Mouse (Mus musculus) gastrocnemius, postnatal 10 days (tissue): ENCODE measurements at regions not wholly inside any gene's neighbourhood (a gene's known extent, or its start where the extent isn't known, plus 50 kb on each side); places are given as distances from the start of the nearest gene placed in this dataset.

Experiments
- DNase-seq: peaks from one replicate; pipeline ENCODE4 v3.0.0; 2021; ENCODE audit warnings: mixed read lengths

DNA sequence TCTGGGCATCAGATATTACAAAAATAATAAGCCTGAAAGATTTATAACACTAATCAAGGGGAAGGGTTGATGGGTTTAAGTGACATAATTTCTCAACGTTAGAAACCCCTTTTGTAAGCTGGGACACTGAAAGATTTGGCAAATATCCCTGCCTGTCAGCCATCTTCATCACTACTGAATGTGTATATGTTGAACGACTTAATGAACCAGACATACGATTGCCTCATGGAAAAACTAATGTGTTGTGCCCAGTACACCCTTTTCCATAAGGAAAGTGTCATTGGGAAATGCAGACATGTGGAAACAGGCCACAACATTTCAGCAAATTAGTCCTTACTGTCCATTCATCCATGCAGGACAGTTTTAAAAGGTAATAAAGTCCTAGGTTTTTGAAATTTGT lies 240.7 kb upstream of the Prep start:
- no peak for DNase-seq

DNA sequence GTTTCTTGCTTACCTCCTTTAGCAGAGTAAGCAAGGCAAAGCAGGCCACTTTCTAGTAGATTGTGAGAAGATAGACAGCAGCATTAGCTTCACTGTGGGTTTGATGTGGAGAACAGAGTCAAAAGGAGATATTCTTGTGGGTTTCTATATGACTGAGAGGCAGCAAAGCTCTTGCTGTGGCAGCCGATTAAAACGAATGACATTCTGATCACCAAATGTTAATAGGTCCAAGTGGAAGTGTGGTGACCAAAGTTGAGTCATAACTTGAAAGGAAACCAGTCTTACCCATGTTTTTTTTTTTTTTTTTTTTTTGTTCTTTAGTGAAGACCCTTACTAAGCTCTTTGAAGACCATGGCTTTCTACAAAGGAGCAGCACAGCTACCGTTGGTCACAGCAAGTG lies 245.3 kb upstream of the Prep start:
- no peak for DNase-seq

DNA sequence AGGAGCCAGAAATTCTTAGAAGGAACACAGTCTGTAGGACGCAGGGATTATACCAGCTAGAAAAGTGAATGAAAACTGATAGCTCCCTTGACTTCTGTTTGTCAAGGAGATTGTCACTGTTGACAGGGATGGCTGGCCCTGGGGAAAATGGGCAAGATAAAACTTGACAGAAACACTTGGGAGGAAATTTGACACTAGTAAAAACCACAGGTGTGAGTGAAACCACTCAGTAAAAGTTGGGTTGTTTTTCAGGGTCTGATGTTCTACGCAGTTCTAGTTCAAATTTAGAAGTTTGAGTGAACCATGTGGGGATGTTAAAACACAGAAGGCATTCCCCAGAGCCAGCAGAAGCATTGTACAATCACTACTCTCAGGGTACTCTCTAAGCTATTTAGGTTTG lies 246.6 kb upstream of the Prep start:
- DNase-seq: no peak

DNA sequence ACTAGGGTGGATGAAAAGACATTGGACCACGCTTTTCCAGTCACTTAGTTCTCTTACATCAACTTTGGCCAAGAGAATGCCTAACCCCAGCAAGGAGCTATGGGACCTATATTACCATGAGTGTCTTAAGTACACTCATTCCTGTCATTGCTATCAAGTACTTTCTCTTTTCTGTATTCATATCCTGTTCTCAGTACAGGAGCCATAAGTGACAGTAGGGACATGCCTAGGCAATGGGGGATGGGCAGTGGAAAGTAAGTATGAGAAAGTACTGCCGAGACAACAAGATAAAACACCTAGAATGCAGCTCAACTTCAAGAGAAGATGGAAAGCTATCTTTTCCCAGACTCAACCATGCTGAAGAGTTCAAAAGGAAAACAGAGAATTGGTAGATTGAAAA lies 247.6 kb upstream of the Prep start:
- DNase-seq: no peak

DNA sequence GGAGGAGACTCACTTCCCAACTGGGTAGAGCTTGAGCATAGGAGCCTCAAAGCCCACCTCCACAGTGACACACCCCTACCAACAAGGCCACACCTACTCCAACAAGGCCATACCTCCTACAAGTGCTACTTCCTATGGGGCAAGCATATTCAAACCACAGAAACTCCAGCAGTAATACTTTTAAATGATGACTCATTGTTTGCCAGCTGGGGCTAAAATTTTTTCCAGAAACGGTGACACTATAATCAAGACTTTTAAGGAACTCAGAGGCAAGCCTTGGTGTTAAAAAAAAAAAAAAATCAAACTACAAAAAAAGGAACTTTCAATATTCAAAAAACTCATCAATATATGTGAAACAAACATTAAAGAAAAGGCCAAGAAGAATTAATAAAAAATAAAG lies 248.4 kb upstream of the Prep start:
- no peak for DNase-seq

DNA sequence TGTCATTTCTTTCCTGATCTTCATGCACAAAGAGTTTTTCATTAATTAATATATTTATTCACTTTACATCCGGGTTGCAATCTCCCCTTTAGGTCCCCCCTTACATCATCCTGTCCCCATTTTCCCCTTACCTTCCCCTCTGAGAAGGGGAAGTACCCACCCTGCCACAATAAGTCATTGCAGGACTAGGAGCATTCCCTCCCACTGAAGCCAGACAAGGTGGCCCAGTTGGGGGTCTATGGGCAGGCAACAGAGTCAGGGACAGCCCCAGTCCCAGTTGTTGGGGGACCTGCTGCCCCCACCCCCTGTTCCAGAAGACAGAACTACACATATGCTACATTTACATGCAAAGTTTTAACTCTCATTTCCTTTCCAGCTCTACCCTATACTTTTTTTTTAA lies 267.9 kb upstream of the Prdm1 start:
- no peak for DNase-seq

DNA sequence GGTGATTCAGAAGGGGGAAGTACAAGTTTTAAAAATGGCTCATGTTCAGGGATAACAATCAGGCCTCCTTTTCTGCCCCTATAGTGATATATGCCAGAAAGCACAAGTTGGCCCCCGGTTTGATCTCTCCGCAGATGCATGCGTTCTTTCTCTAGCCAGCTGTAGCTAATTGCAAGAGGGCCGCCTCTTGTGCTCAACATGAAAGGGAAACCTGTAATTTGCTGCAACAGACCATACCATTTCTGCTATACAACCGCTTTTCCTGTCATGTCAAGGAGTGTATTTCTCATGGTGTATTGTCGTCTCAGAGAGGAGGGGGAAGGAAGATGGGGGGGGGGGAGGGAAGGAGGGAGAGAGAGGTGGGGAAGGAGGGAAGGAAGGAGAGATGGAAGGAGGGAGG lies 257.1 kb upstream of the Prdm1 start:
- DNase-seq: no peak

DNA sequence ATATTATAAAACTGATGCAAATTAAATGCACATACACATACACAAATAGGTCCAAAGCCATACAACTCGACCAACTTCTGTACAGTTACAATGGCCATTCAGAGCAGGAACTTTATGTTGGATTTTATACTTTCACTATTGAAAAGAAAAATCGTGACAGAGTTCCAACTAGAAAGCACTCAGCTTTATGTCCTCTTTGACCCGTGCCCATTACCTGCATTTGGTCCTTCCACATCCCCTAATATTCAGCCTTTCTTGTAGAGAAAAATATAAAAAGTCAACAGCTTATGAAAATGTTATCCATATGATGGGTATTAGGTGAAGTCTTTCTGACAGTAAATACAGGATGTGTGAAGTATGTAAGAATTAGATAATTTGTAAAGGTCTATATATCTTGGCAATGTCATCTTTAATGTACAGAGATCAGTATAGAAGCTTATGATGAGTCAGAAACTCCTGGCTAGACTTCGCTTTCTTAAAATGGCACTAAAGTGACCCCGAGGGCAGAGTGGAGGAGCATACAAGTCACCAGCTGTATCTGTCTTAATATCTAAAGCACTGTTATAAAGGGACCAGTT lies 252.2 kb upstream of the Prdm1 start:
- no peak for DNase-seq

DNA sequence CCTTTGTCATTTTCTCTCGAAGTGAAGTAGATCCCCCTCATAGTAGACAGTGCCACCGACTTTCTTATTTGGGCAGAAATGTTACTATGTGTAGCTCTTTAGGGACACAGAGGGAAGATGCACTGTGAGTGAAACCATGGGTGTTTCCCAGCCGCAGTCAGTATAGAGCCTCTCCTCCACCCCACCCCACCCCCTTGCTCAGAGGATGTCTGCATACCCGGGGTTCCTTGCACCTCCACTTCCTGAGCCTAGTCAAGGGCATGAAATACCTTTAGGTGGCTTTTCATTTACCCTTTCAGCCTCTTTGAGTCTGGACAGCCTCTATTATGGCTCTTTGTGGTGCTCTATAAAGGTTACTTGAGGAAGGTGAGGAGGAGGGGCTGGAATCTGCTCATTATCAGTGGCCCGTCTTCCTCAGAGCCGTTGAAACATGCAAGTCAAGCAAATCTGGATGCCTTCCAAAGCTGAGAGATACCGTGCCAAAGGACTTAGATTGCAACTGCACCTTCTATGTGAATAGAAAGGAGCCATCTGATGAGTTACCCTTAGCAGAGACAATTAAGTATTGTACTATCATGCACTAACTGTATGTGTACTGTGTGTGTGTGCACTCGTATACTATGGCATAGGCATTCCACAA lies 251.4 kb upstream of the Prdm1 start:
- no peak for DNase-seq

DNA sequence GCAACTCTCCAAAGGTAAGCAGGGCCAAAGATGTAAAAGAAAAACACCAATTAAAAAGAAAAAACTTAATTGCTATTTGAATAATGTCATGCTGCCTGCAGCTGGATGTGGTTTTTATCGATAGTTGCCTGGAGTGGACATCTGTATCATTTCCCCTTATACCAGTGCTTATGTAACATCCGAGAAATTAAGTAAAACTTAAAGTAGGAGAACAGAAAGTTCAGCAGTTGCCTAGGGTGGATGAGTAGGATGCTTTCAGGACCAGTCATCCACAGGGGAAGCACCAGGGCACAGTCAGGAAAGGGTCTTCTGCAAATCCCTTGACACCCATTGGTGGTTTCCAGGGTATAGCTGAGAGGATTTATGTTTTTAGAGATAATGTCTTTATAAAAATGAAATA lies 248.9 kb upstream of the Prdm1 start:
- no peak for DNase-seq

DNA sequence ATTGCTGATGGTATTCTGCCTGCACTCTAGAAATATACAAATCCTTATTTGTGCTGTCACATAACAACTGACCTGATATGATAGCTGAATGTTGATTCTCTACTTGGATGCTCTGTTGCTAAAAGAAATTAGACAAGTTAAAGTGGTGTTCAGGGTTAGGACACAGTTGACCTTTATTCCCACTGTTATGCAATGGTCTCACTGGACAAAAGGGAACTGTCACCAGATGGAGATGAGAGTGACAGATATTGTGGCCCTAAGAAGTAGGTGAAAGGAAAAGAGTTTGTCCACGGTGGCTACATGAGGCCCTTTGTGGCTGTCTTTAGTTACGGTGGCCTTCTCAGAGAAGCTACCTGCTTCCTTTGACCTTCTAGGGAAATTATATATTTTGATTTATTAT lies 247.9 kb upstream of the Prdm1 start:
- DNase-seq: no peak

DNA sequence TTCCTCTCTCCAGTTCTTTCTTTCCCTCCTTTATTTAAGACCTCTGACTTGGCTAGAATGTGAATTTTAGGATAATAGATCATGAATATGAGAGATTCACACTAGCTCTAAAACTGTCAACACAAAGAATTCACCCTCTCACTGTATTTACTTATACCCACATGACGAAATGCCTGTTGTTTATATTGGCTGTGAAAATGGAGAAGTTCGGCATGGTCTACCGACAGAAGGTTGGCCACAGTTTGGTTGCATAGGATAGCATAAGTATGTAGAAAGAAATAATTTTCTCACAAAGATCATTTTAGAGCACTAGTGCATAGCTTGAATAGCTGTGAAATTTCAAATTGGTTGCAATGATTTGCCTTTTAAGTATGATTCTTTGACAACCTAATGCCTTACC lies 237.2 kb upstream of the Prdm1 start:
- DNase-seq: no peak

DNA sequence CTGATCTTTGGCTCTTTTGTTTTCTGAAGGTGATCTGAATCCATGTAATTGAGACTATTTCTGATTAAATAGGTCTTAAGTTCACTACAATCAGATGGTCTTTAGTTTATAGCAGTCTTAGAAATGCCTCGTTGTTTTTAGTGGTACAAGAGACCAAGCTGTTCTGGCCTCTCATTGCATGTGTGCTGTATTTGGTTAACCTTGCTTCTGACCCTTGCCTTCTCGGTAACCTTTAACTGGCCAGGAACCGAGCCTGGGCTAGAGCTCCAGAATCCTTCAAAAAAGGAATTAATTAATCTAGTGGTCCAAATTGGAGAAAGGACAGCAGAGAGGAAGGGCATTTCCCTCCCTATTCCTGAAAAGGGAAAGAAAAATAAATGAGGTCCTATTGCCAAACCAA lies 234.8 kb upstream of the Prdm1 start:
- DNase-seq: no peak

DNA sequence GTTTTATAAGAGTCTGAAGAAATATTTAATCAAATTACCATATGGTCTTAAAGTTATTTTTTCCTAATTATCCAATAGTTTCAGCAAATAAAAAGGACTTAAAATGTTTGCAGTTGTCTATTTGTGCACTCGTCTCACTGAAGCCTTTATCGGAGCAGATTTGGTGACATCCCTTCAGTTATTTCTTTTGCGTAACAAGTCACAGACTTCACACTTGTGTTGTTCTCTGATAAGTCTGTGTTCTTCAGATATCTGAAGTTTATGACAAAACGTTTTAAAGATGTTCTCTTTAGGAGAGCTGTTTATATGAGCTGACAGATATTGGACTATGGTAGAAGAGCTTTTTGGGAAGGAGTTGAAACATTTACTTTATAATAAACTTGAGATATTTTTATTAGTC lies 233.8 kb upstream of the Prdm1 start:
- DNase-seq: no peak

DNA sequence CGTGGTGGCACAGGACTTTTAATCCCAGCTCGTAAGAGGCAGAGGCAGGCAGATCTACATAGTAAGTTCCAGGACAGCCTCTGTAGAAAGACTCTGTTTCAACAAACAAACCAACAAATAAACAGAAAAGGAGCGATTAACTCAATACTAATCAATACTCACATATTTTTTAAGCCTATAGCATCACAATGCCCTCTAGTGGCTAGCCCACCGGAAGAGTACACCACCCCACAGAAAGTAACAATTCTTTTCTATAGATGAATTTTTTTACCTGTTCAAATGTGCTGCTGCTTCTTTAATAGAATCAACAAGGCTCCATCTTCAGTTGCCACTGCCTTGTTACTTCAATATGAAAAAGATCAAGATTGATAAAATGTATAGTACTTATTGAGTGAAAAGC lies 233.0 kb upstream of the Prdm1 start:
- DNase-seq: no peak

DNA sequence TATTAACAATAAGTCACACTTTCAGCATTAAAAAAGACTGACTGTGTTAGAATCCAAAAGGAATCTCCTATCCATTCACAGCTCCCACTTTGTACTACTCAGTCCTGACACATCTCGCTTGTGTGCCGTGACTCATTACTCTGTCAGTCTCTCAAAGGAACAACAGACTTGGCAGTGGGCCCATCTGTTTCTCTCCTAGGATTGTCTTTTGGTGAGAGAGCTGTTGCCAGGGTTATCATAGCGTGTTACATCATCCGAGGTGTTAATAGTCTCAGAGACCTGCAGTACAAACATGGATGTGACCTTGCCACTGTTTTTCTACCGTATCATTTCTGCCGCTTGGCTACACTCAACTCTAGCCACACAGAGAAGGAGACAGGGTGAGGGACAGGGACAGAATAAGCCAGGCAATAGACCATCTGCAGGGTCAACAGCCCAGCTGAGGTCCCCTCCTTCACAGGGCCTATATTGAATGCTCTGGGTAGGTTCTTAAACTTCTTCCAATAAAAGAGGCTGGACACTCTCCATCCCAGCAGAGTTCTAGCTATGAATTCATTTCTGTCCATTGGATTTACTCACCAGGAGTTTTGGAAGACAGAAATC lies 227.2 kb upstream of the Prdm1 start:
- DNase-seq: no peak

DNA sequence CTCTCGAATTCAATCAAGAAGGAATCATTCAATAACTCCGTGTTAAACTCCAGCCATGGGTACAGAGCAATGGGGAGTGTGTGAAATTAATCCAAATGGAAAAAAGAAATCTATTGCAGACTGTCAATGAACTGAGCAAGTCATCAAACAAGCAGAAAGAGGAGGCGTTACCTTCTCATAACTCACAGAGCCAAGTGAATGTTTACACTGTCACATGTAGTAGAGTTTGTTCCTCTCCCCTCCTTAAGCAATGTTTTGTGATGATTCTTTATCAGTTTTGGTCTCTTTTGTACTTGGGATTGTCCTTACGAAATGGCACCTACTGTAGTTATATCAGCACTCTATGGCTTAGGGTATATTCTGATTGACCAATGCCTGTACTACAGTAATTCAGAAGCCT lies 226.6 kb upstream of the Prdm1 start:
- DNase-seq: no peak

DNA sequence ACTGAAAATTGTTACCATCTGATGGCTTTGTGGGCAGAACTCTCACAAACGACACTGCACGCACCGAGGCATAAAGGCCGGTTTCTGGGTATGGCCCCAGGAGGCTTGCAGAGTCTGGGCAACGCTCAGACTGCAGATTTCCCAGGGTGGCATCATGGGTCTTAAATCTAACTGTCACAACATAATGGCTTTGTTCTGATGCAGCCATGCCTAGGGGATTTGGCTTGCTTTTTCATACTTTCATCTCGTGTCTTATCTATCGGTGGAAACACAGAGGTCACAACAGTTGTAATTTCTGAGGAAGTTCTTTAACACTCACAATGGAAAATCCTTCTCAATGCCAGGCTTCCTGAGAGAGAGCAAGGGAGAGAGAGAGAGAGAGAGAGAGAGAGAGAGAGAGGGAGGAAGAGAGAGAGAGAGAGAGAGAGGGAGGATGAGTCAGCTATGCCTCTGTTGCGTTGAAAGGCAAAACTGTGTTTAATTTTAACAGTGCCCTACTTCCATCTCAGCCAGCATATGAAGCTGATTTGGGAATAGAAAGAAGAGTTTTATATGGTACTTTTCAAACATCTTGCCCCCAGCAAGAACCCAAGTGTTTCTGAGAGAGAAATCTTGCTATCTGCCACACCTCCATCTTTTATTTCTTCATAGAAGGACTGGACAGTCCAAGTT lies 224.6 kb upstream of the Prdm1 start:
- no peak for DNase-seq

DNA sequence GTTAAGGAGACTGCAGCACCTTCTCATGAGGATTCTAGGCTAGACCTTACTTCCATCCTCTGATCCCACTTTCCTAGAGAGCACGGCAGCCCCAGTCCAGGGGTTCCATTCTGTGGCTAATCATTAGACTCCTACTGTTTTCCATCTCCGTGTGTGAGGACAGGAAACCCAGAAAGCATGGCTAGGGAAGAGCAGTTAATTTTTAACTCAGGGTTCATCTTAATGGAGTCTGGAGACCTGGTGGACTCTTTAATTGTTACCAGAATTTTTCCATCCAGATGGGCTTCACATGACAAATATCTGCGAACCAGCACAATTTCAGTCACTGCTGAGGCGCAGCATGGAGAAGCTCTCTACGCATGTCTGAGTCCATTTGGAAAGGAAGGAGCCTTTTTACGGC lies 222.8 kb upstream of the Prdm1 start:
- DNase-seq: no peak

DNA sequence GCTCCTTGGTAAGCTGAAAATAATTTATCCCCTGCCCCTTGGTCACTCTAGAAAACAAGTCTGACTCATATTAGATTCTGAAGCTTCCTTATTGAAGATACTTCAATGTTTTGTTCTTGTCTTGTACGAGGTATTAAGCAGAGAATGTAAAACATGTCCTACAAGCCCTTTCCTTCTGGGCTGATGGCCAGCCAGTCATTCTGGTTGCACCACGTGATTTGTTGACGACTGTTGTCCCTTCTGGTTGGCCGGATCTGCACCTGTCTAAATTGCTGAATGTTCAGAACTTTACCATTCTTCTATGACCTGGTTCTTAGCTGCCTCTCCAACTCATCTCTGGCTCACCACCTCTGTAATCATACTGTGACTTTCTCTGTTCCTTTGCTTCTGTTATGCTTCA lies 220.9 kb upstream of the Prdm1 start:
- DNase-seq: no peak

DNA sequence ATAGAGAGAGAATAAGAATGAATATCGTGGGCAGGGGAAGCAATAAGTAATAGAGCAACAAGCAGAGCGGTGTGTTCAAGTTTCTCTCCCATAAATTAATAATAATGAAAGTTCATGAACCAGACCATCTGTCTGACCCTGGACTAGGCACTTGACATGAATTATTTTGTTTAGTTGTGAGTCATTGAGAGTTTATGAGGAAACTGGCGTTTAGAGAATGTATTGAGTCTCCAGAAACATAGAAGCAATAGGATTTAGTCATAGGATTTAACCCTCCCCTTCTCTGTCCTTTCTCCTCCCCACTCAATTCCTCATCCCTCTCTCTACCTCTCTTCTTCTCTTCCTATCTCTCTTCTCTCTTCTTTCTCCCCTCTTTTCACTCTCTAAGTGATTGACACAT lies 219.1 kb upstream of the Prdm1 start:
- no peak for DNase-seq

DNA sequence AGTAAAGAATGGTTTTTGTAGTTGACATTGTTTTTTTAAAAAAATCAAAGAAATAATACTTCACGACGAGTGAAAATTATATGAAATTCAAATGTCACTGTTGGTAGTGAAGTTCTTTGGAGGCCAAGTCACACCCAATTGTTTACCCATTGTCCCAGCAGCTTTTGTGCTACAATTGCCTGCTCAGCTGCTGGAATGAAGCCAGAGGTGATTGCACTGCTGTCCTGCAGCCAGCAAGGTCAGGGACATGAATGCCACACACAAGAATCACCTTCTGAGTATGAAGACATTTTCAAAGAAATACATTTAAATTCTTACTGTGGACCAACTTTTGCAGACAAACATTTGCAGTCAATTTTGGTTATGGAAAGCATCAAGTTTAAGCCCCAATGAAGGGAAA lies 215.9 kb upstream of the Prdm1 start:
- DNase-seq: no peak

DNA sequence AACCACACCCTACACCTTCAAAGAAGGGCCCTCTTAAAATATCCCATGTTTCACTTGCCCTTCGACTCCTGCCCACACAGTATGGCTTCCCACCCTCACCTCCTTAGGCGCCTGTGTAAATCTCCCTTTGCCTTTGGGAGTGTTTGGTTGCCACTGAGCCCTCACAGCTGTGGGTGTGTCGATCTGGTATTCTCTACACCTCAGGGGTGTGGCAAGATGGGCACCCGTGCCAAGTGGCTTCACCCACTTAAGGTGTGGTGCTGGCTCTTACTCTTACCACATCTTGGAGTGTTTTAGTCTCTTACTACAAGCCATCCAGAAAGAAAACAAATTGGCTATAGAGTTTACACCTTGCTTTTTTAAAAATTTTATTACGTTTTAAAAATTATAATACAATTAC lies 205.3 kb upstream of the Prdm1 start:
- DNase-seq: no peak

DNA sequence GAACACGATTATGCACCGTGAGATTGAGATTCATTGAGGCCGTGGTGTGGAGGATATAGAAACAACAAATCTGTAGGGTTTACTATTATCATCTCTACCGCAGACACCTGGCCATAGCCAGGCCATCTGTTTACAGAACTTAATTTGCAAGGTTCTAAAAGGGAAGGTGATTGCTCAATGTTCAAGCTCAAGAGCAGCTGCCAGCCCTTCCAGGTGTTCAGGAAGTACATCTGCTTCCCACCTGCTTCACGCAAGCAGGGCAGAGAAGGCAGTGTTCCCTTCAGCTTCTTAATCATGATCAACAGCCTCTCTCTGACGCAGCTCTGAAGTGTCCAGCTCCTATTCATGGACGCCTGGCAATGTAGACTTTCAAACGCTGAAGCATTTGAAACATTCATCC lies 202.4 kb upstream of the Prdm1 start:
- no peak for DNase-seq
